Mouse (Mus musculus): Measurements from ENCODE around the gene Alcam.

- TF ChIP-seq POLR2AphosphoS2 (IDR thresholded peaks at IDR 0.05; ENCODE audit: insufficient read length, low read depth): no peak
- no peak for TF ChIP-seq POLR2A (IDR thresholded peaks at IDR 0.05; ENCODE audit: insufficient read length, low read depth)
- TF ChIP-seq TCF12 (IDR thresholded peaks at IDR 0.05; ENCODE audit: insufficient read depth, poor library complexity, severe bottlenecking): no peak
- no peak for TF ChIP-seq REST (IDR thresholded peaks at IDR 0.05; ENCODE audit: insufficient read depth, insufficient read length)
- no peak for TF ChIP-seq MYOD1 (IDR thresholded peaks at IDR 0.05; ENCODE audit: control insufficient read depth in 1 of 3, insufficient read length in 2 of 3, low read depth in 2 of 3)
- no peak for TF ChIP-seq SRF (IDR thresholded peaks at IDR 0.05; ENCODE audit: control insufficient read depth, insufficient read length, low read depth)
- no peak for TF ChIP-seq MAX (IDR thresholded peaks at IDR 0.05; ENCODE audit: low read depth)
Observed at GRCm38 (mm10) chr16:52265066-52265465, 188.8 kb downstream of the Alcam start.

Measured in myocyte (in vitro differentiated cells).